In genomic region chr12:86903828-86904806, GRCm38 (mm10) we compare ENCODE assay signal across 16 mouse cellular contexts. TPM values are rescaled to one million over a fixed set of nuclear protein-coding genes. Genes with fewer than 3 reads are reported as not detected.
DNase-seq lines count a peak whose midpoint lies in the region; ATAC-seq lines count a peak whose summit lies in the region.
"Had no signal": no experiment of that assay in that cellular context is flagged by ENCODE, and none has a peak within 500 bp of the region (broad histone marks: within the 10 kb centered on the region; RNA-seq: fewer than 3 reads in every experiment).

No protein-coding gene starts in this region.

- H3K36me3 ChIP-seq in forebrain, embryonic 11.5 days (ENCODE audit: control insufficient read depth, insufficient read depth, low read length), result no peaks in the 10 kb centered on the region
- H3K36me3 ChIP-seq in forebrain, embryonic 15.5 days, result no peaks in the 10 kb centered on the region
- H3K36me3 ChIP-seq in kidney, embryonic 16.5 days (ENCODE audit: insufficient read depth, low read length), result no peaks in the 10 kb centered on the region
- no peaks in the 10 kb centered on the region for H3K36me3 ChIP-seq in embryonic facial prominence, embryonic 10.5 days (replicated peaks)
- H3K36me3 ChIP-seq: hindbrain, embryonic 15.5 days; liver, embryonic 13.5 days; midbrain, embryonic 12.5 days had no signal

- no peak overlapping the region for H3K27ac ChIP-seq in forebrain, embryonic 11.5 days (ENCODE audit: low read depth, low read length)
- H3K27ac ChIP-seq in forebrain, embryonic 15.5 days (replicated peaks), result no peak overlapping the region; the same call in 1 of the 2 replicates
- no peak overlapping the region for H3K27ac ChIP-seq in kidney, embryonic 16.5 days (ENCODE audit: low read length)
- H3K27ac ChIP-seq in embryonic facial prominence, embryonic 10.5 days (replicated peaks), result peak overlapping the region; percentile 0; the same call in 1 of the 2 replicates
- H3K27ac ChIP-seq: hindbrain, embryonic 15.5 days; layer of hippocampus, adult 2 months; liver, embryonic 13.5 days; midbrain, embryonic 12.5 days had no signal

- peaks cover 3% of the 10 kb centered on the region; the same call in 1 of the 2 replicates for H3K4me1 ChIP-seq in forebrain, embryonic 11.5 days (replicated peaks; ENCODE audit: control insufficient read depth, insufficient read depth, low read length)
- peaks cover 34% of the 10 kb centered on the region for H3K4me1 ChIP-seq in forebrain, embryonic 15.5 days
- peaks cover 40% of the 10 kb centered on the region for H3K4me1 ChIP-seq in kidney, embryonic 16.5 days (ENCODE audit: insufficient read depth, low read length)
- peaks cover 42% of the 10 kb centered on the region for H3K4me1 ChIP-seq in embryonic facial prominence, embryonic 10.5 days

- no peaks in the 10 kb centered on the region for H3K27me3 ChIP-seq in forebrain, embryonic 11.5 days (ENCODE audit: control insufficient read depth, insufficient read depth, low read length)
- H3K27me3 ChIP-seq in forebrain, embryonic 15.5 days, result no peaks in the 10 kb centered on the region
- H3K27me3 ChIP-seq in kidney, embryonic 16.5 days (ENCODE audit: insufficient read depth, low read length), result no peaks in the 10 kb centered on the region
- peaks cover 20% of the 10 kb centered on the region for H3K27me3 ChIP-seq in embryonic facial prominence, embryonic 10.5 days (replicated peaks; ENCODE audit: low read depth, poor library complexity, severe bottlenecking)
- H3K27me3 ChIP-seq: hindbrain, embryonic 15.5 days; liver, embryonic 13.5 days had no signal

- H3K9ac ChIP-seq in forebrain, embryonic 11.5 days (ENCODE audit: low read length), result no peak overlapping the region
- no peak overlapping the region for H3K9ac ChIP-seq in forebrain, embryonic 15.5 days (replicated peaks)
- H3K9ac ChIP-seq in kidney, embryonic 16.5 days (replicated peaks; ENCODE audit: low read length), result no peak overlapping the region
- H3K9ac ChIP-seq: hindbrain, embryonic 15.5 days; liver, embryonic 13.5 days; midbrain, embryonic 12.5 days had no signal

- H3K4me2 ChIP-seq in forebrain, embryonic 11.5 days (ENCODE audit: low read depth, low read length, severe bottlenecking), result no peak overlapping the region
- H3K4me2 ChIP-seq in forebrain, embryonic 15.5 days (replicated peaks), result no peak overlapping the region
- no peak overlapping the region for H3K4me2 ChIP-seq in kidney, embryonic 16.5 days (replicated peaks; ENCODE audit: low read depth, low read length)
- H3K4me2 ChIP-seq: hindbrain, embryonic 15.5 days; liver, embryonic 13.5 days; midbrain, embryonic 12.5 days had no signal

- DNase-seq in forebrain, embryonic 11.5 days (ENCODE audit: low spot score), result peak; percentile 36
- peak; percentile 74 to 80 for DNase-seq in kidney, adult 8-10 months
- no peak for DNase-seq in embryonic facial prominence, embryonic 10.5 days (ENCODE audit: low spot score)
- peak; percentile 15 for DNase-seq in naive thymus-derived CD4-positive, alpha-beta T cell, adult 2 months (ENCODE audit: low read depth)
- no peak for DNase-seq in testis, postnatal 10 days (ENCODE audit: low spot score)
- no peak for DNase-seq in right cerebral cortex, adult 18-20 months
- DNase-seq: embryo, embryonic 11 days; gastrocnemius, postnatal 36 days; liver, embryonic 13.5 days; right cerebral cortex, postnatal 25 days; thymus, postnatal 25 days had no signal

- ATAC-seq in forebrain, embryonic 11.5 days (replicated peaks; ENCODE audit: low FRiP score), result no peak
- ATAC-seq in forebrain, embryonic 15.5 days (replicated peaks), result no peak
- ATAC-seq in kidney, embryonic 16.5 days (ENCODE audit: low FRiP score, low TSS enrichment), result no peak

- H3K9me3 ChIP-seq in forebrain, embryonic 11.5 days (ENCODE audit: control insufficient read depth, low read length), result no peaks in the 10 kb centered on the region
- no peaks in the 10 kb centered on the region for H3K9me3 ChIP-seq in forebrain, embryonic 15.5 days
- H3K9me3 ChIP-seq in kidney, embryonic 16.5 days (ENCODE audit: low read length), result no peaks in the 10 kb centered on the region
- no peaks in the 10 kb centered on the region for H3K9me3 ChIP-seq in embryonic facial prominence, embryonic 10.5 days
- H3K9me3 ChIP-seq: hindbrain, embryonic 15.5 days; liver, embryonic 13.5 days; midbrain, embryonic 12.5 days had no signal

- H3K4me3 ChIP-seq in forebrain, embryonic 11.5 days (ENCODE audit: low read depth, low read length), result no peak overlapping the region
- H3K4me3 ChIP-seq in forebrain, embryonic 15.5 days, result no peak overlapping the region
- H3K4me3 ChIP-seq in kidney, embryonic 16.5 days (ENCODE audit: low read length), result no peak overlapping the region
- no peak overlapping the region for H3K4me3 ChIP-seq in embryonic facial prominence, embryonic 10.5 days
- H3K4me3 ChIP-seq: hindbrain, embryonic 15.5 days; layer of hippocampus, adult 2 months; liver, embryonic 13.5 days; midbrain, embryonic 12.5 days had no signal

- WGBS in forebrain, embryonic 11.5 days, result 87% methylated on average over 11 of the region's 11 CpGs
- 84% methylated on average over 11 of the region's 11 CpGs for WGBS in forebrain, embryonic 15.5 days
- 74% methylated on average over 11 of the region's 11 CpGs for WGBS in kidney, embryonic 16.5 days
- 87% methylated on average over 11 of the region's 11 CpGs for WGBS in embryonic facial prominence, embryonic 10.5 days

RNA-seq across cellular contexts. Expression of gene Irf2bpl, which starts 19.5 kb away (rescaled TPM):
- 40.3 and 42.7 TPM in 2 replicates for polyA plus RNA-seq in forebrain, embryonic 11.5 days (2014; fragmentation: Nextera tagmentation; extraction: Ambion mirVana)
- polyA plus RNA-seq in forebrain, embryonic 15.5 days (2015; fragmentation: Nextera tagmentation; extraction: Ambion mirVana), result 94.9 and 95.8 TPM in 2 replicates
- 30.3 and 30.4 TPM in 2 replicates for polyA plus RNA-seq in kidney, embryonic 16.5 days (2015; fragmentation: Nextera tagmentation; extraction: Ambion mirVana)
- polyA plus RNA-seq in embryonic facial prominence, embryonic 10.5 days (2016; fragmentation: Nextera tagmentation; extraction: Ambion mirVana), result 13.5 and 17.3 TPM in 2 replicates

RNA-seq across cellular contexts. Expression of gene Cipc, which starts 42.7 kb away (rescaled TPM):
- polyA plus RNA-seq in forebrain, embryonic 11.5 days (2014; fragmentation: Nextera tagmentation; extraction: Ambion mirVana), result 46.5 and 48.7 TPM in 2 replicates
- 53.6 and 55.3 TPM in 2 replicates for polyA plus RNA-seq in forebrain, embryonic 15.5 days (2015; fragmentation: Nextera tagmentation; extraction: Ambion mirVana)
- 24.0 and 24.9 TPM in 2 replicates for polyA plus RNA-seq in kidney, embryonic 16.5 days (2015; fragmentation: Nextera tagmentation; extraction: Ambion mirVana)
- polyA plus RNA-seq in embryonic facial prominence, embryonic 10.5 days (2016; fragmentation: Nextera tagmentation; extraction: Ambion mirVana), result 35.1 and 37.1 TPM in 2 replicates

Comparison
In these comparisons a context has a peak if more than half of its experiments do, and no peak if none do; other contexts are left out.
1. DNase-seq: peak in forebrain, embryonic 11.5 days (single experiment), kidney, adult 8-10 months (2 of 2) and naive thymus-derived CD4-positive, alpha-beta T cell, adult 2 months (single experiment); none in embryonic facial prominence, embryonic 10.5 days (single experiment), testis, postnatal 10 days (single experiment) and right cerebral cortex, adult 18-20 months (single experiment).